Mouse (Mus musculus): ENCODE measurements around the gene Kif11.

- TF ChIP-seq POLR2A (IDR thresholded peaks at IDR 0.05; ENCODE audit: control insufficient read depth, low read depth, low read length) (no peak), CTCF (IDR thresholded peaks at IDR 0.05; ENCODE audit: control insufficient read depth, insufficient read depth, insufficient replicate concordance, low read depth, low read length) (no peak)
Measured at GRCm38 (mm10) chr19:37370356-37370755, 5.8 kb upstream of the Kif11 start.

All from testis, adult 2 months (tissue).